Mouse (Mus musculus) forebrain, embryonic 12.5 days (tissue): ENCODE measurements around the gene Gm28053. TPM values are rescaled to one million over a fixed set of nuclear protein-coding genes. Genes with fewer than 3 reads are reported as not detected.

ENCODE experiments used
- ATAC-seq: fragments of 200-750 bp; cut with Nextera tagmentation; 2 replicates; pipeline ENCODE4 v1.8.0; 2017; ENCODE audit warnings: moderate TSS enrichment; ENCODE audit not compliant: low FRiP score
- H3K27ac ChIP-seq: fragments of 300-500 bp; sonication (generic); 2 replicates; pipeline ENCODE4 v1.5.1; 2016; ENCODE audit warnings: mild to moderate bottlenecking
- H3K27me3 ChIP-seq: fragments of 300-500 bp; sonication (generic); 2 replicates; pipeline ENCODE4 v1.6.1; 2016; ENCODE audit warnings: mild to moderate bottlenecking
- H3K36me3 ChIP-seq: fragments of 300-500 bp; sonication (generic); replicated peaks from 2 replicates; pipeline ENCODE4 v1.6.1; 2016; ENCODE audit warnings: mild to moderate bottlenecking
- H3K4me1 ChIP-seq: fragments of 300-500 bp; sonication (generic); 2 replicates; pipeline ENCODE4 v1.6.1; 2016
- H3K4me2 ChIP-seq: fragments of 300-500 bp; sonication (generic); 2 replicates; pipeline ENCODE4 v1.6.1; 2016; ENCODE audit warnings: mild to moderate bottlenecking, moderate library complexity
- H3K4me3 ChIP-seq: fragments of 300-500 bp; sonication (generic); replicated peaks from 2 replicates; pipeline ENCODE4 v1.5.1; 2016; ENCODE audit warnings: mild to moderate bottlenecking
- H3K9ac ChIP-seq: fragments of 300-500 bp; sonication (generic); 2 replicates; pipeline ENCODE4 v1.6.1; 2016; ENCODE audit warnings: mild to moderate bottlenecking
- H3K9me3 ChIP-seq: fragments of 300-500 bp; sonication (generic); 2 replicates; pipeline ENCODE4 v1.6.1; 2016
- WGBS: fragments of 180-500 bp; shearing (Covaris S2); methylation state at CpG from one replicate; pipeline ENCODE4 v1.1.7; 2016; 5-methylcytosine and 5-hydroxymethylcytosine counted together
- polyA plus RNA-seq: library from polyadenylated mRNA; unstranded; fragments of >200 nt; fragmentation: Nextera tagmentation; extraction: Ambion mirVana; gene quantifications from 2 replicates; pipeline ENCODE4 v1.2.1, GENCODE M21; 2016

Gm28053 gene
- polyA plus RNA-seq, 1 experiment from 2014 or later: not detected

DNA sequence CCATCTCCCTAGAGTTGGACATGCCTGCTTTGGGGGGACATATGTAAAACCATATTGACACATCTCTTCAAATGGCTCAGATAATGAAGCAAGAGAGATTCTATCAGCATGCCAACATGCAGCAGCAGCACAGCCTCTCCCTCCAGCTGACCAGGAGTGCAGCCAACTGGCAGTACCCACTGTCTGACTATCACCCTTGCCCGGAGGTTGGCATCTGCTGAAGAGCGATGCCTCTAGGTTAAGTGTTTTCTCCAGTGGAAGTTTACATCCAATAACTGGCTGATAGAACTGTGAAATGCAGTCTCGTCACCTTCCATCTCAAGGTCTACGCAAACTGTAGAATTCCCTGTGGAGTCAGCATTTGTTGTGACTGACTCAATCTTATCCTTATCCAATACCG is 19.3 kb downstream of the Gm28053 start:
- Histone ChIP-seq H3K9ac (no peak overlapping the region), H3K4me1 (peaks cover 5% of the 10 kb centered on the region), H3K4me3 (no peak overlapping the region), H3K27me3 (peaks cover 23% of the 10 kb centered on the region), H3K4me2 (no peak overlapping the region), H3K27ac (no peak overlapping the region), H3K9me3 (no peaks in the 10 kb centered on the region), H3K36me3 (no peaks in the 10 kb centered on the region)
- WGBS: 91% methylated on average over 5 of the region's 5 CpGs
- no peak for ATAC-seq

DNA sequence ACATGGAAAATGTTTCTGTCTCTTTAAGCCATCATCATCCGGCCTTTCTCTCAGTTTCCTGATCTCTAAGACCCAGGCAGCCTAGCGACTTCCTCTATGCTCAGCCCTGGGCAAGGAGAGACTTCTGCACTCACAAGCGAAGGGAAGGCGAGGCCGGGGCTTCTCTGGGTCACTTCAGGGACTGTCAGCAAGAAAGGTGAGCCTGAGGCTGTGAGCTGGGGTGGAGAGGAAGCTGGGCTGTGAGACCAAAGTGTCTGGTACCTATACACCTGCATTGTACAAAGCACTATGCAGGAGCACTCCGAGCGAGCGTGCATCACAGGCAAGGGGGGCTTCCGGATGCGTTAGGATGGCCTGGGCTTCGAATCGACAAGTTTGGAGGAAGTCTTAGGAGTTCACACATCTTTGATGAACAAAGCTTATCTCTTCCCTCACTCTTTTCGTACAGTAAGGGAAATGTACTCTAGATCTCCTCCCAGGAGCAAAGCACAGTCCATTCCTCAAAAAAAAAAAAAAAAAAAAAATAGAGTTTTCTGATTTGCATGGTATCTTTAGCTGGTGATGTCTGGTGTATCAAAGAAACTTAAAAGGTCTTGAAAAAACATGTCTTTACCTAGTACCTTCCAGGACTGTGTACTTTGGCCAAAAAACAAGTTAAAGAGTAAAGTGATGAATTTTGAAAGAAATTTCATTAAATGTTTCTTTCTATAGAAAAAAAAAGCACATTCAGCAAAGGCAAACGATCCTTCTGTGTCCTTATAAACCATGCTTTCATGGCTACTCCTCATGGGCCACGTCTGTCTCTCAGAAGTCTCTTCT is 20.8 kb downstream of the Gm28053 start, which contains the start of gene Gimap1:
Gene Gimap1, plus strand, starts transcription at position 94 of the 819 bp plus-strand sequence.
- H3K4me1 ChIP-seq: peaks cover 10% of the 10 kb centered on the region
- H3K27me3 ChIP-seq: peaks cover 34% of the 10 kb centered on the region
- no peak within 1 kb of the TSS for H3K9ac ChIP-seq
- no peak within 1 kb of the TSS for H3K27ac ChIP-seq
- H3K9me3 ChIP-seq: no peaks in the 10 kb centered on the region
- no peaks in the 10 kb centered on the region for H3K36me3 ChIP-seq
- 80% methylated on average over 15 of the region's 15 CpGs for WGBS
- ATAC-seq: no peak
- no peak within 1 kb of the TSS for H3K4me3 ChIP-seq
- no peak within 1 kb of the TSS for H3K4me2 ChIP-seq

DNA sequence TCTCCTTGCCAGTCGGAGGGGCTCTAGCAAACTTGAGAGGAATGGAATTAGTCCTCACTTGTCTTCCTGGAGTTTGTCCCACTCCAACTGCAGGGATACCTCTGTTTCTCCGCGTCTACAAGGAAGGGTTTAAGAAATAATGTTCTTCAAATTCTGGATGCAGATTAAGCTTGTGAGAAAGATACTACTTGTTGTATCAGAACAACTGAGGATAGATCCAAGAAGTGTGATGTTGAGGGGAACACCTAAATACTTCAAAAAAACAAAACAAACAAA is 21.3 kb downstream of the Gm28053 start:
- Histone ChIP-seq H3K27ac (no peak overlapping the region), H3K4me1 (peaks cover 10% of the 10 kb centered on the region), H3K36me3 (no peaks in the 10 kb centered on the region), H3K9ac (no peak overlapping the region), H3K9me3 (no peaks in the 10 kb centered on the region), H3K27me3 (peaks cover 39% of the 10 kb centered on the region), H3K4me2 (no peak overlapping the region), H3K4me3 (no peak overlapping the region)
- WGBS: 92% methylated on average over 3 of the region's 3 CpGs
- ATAC-seq: no peak

DNA sequence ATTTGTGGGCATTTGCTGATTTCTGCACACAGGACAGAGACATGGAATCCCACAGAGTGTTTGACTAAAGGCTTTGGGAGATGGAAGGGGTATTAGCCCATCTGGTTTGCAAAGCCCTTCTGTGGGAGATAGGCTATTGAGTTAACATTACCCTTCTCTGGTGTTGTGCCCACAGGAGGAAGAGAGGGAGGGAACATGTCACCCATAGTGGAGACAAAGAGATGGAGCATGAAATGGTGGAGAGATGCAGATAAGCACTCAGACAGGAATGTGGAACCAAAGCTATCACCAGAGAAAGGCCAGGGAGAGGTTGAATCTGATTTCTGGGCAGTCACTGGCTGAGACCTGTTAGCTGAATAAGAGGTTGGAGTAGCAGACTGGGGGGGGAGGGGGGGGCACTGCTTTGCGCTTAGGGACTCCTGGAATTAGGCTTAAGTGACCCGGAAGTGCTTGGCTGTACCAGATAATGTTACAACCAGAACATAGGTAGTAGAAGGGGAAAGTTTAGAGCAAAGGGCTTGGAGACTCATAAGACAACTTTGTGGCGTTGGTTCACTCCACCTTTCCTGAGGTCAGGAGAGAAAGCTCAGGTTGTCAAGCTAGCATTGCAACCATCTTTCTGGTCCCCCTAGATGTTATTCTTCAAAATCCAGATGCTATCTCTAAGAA is 22.2 kb downstream of the Gm28053 start:
- no peaks in the 10 kb centered on the region for H3K9me3 ChIP-seq
- no peak overlapping the region for H3K4me3 ChIP-seq
- H3K4me1 ChIP-seq: peaks cover 10% of the 10 kb centered on the region
- H3K36me3 ChIP-seq: no peaks in the 10 kb centered on the region
- no peak for ATAC-seq
- no peak overlapping the region for H3K4me2 ChIP-seq
- H3K27ac ChIP-seq: no peak overlapping the region
- H3K9ac ChIP-seq: no peak overlapping the region
- peaks cover 41% of the 10 kb centered on the region for H3K27me3 ChIP-seq
- 73% methylated on average over 3 of the region's 3 CpGs for WGBS

DNA sequence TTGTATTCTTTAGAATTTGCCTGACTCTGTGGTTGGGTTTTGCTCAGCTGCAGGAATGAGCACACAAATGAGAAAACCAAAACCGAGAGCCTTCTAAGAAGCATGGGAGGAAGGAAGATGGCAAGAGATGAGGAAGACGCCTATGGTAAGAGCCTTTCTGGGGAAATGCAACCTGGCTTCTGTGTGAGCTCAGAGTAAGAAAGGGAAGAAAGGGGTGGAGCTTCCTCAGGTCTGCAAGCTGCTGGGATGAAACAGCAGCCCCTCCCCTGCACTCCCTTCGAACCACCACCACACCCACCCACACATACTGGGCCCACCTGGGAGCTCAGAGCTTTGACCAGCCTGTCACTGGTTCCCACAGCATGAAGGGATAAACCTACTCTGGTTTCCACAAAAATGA is 22.9 kb downstream of the Gm28053 start:
- Histone ChIP-seq H3K36me3 (no peaks in the 10 kb centered on the region), H3K9me3 (no peaks in the 10 kb centered on the region), H3K4me2 (no peak overlapping the region), H3K4me1 (peaks cover 10% of the 10 kb centered on the region), H3K4me3 (no peak overlapping the region), H3K27ac (no peak overlapping the region), H3K9ac (no peak overlapping the region), H3K27me3 (peaks cover 47% of the 10 kb centered on the region)
- WGBS: 20% methylated on average over 3 of the region's 3 CpGs
- ATAC-seq: no peak

DNA sequence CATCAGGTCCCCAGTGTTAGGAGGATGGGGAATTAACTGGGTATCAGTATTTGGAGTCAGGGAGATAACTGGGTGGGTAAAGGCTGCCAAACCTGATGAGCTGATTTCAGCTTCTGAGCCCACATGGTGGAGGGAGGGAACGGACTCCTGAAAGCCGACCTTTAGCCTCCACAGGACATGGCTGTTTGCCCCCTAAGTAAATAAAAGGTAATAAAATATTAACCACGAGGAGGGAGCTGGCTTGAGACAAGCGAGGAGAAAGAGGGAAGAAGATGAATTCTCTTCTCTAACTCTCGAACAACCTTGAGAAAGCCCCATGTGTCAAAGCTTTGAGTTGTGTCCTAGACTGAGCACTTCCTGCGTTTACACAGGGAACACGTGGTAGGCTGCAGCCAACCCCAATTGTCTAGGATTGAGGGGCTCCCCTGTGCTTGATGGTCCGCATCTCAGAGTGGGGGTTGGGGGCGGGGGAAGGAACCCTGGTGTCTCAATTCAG is 23.4 kb downstream of the Gm28053 start:
- Histone ChIP-seq H3K9me3 (no peaks in the 10 kb centered on the region), H3K4me1 (peaks cover 10% of the 10 kb centered on the region), H3K27ac (no peak overlapping the region), H3K27me3 (peaks cover 47% of the 10 kb centered on the region), H3K4me3 (no peak overlapping the region), H3K9ac (no peak overlapping the region), H3K36me3 (no peaks in the 10 kb centered on the region), H3K4me2 (no peak overlapping the region)
- ATAC-seq: no peak
- WGBS: 41% methylated on average over 9 of the region's 9 CpGs

DNA sequence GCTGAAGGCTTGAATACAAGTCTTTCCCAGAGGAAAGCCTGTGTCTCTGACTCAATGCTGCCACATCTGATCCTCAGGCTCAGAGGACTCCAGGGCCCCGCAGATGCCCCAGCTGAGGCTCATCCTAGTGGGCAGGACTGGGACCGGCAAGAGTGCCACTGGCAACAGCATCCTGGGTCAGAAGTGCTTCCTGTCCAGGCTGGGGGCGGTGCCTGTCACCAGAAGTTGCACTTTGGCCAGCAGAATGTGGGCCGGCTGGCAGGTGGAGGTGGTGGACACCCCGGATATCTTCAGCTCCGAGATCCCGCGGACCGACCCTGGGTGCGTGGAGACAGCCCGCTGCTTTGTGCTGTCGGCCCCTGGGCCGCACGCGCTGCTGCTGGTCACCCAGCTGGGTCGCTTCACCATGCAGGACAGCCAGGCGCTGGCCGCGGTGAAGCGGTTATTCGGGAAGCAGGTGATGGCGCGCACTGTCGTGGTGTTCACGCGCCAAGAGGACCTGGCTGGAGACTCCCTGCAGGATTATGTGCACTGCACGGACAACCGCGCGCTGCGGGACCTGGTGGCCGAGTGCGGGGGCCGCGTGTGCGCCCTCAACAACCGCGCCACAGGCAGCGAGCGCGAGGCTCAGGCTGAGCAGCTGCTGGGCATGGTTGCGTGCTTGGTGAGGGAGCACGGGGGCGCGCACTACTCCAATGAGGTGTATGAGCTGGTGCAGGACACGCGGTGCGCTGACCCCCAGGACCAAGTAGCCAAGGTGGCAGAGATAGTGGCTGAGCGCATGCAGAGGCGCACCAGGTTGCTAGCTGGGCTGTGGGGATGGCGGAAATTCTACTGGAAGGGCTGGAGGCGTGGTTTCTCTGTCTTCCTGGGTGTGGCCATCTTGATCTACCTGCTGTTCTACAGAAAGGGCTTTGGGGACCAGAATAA is 24.3 kb downstream of the Gm28053 start:
- Histone ChIP-seq H3K36me3 (no peaks in the 10 kb centered on the region), H3K27ac (no peak overlapping the region), H3K9ac (peak overlapping the region; percentile 33; the same call in 1 of the 2 replicates), H3K9me3 (no peaks in the 10 kb centered on the region), H3K4me2 (peak overlapping the region; percentile 77), H3K4me3 (peak overlapping the region; percentile 48), H3K27me3 (peaks cover 47% of the 10 kb centered on the region), H3K4me1 (peaks cover 10% of the 10 kb centered on the region)
- ATAC-seq: 0 out of 2 replicates have a peak, but pooled peaks have one; percentile 20
- 2% methylated on average over 52 of the region's 52 CpGs for WGBS

DNA sequence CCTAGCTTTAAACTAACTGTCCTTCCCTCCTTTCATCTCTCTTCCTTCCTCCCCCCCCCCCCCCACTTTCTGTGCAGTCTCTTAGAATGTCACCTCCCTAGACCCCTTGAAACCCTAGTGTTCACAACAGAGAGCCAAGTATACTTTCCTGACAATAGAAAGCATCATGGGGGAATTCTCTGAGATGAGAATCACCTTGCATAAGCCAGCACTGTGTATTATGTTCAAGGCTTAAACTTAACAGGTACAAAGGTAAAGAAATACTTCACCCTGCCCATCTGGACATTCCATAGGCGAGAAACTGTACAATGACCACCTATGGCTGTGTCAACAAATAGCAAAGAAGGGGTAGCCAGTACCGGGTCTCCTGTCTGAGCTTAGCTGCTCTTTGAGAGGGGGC is 27.1 kb downstream of the Gm28053 start:
- no peaks in the 10 kb centered on the region for H3K36me3 ChIP-seq
- no peak for ATAC-seq
- H3K27me3 ChIP-seq: peaks cover 46% of the 10 kb centered on the region
- no peaks in the 10 kb centered on the region for H3K9me3 ChIP-seq
- no peak overlapping the region for H3K4me3 ChIP-seq
- H3K4me2 ChIP-seq: no peak overlapping the region
- H3K9ac ChIP-seq: no peak overlapping the region
- 61% methylated on average over 2 of the region's 2 CpGs for WGBS
- no peak overlapping the region for H3K27ac ChIP-seq
- peaks cover 10% of the 10 kb centered on the region for H3K4me1 ChIP-seq

DNA sequence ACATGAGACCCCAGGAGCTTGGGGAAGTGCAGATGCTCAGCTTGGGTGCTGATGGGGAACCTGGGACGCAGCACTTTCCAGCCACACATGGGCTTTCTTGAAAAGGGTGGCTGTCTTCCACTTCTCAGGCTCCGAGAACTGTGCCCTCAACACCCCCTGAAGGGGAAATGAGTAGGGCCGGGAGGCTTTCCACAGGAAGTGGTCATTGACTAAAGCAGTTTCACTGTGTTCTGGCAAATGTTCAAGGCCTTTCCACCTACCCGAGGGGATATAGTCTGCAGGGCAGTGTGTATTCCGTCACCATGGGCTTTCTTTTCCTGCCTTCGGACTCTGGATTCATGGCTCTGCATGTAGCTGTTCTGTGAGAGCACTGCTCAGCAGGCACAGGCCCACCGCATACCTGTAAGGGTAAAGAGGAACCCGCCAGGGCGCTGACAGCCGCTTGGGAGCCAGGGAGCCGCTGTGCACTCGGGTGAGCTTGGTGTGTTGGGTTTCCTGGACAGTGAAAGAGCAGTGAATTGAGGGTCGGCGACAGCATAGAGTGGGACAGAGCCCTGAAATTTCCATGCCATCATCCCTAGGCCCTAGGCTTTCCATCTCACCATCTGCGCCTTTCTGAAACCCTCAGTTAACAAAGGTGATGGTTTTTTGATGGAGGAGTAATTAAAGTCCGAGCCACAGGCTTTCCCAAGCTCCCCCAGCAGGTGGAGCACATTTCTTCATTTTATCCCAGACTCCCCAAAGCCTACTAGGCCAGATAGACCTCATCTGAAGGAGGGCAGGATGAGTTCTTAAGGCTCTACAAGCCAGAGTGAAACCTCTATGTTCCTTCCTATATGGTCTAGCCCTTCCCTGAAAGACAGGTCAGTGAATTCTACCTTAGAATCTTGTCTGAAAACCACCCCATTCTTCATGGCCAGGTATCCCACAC is 27.8 kb downstream of the Gm28053 start, which contains the start of gene Gimap5:
Gene Gimap5, plus strand, starts transcription at position 239 of the 931 bp plus-strand sequence.
- no peak within 1 kb of the TSS for H3K27ac ChIP-seq
- no peaks in the 10 kb centered on the region for H3K36me3 ChIP-seq
- WGBS: 47% methylated on average over 16 of the region's 16 CpGs
- H3K27me3 ChIP-seq: peaks cover 39% of the 10 kb centered on the region
- no peak within 1 kb of the TSS for H3K9ac ChIP-seq
- H3K4me3 ChIP-seq: no peak within 1 kb of the TSS
- H3K4me1 ChIP-seq: peaks cover 10% of the 10 kb centered on the region
- no peak for ATAC-seq
- H3K9me3 ChIP-seq: no peaks in the 10 kb centered on the region
- no peak within 1 kb of the TSS for H3K4me2 ChIP-seq

DNA sequence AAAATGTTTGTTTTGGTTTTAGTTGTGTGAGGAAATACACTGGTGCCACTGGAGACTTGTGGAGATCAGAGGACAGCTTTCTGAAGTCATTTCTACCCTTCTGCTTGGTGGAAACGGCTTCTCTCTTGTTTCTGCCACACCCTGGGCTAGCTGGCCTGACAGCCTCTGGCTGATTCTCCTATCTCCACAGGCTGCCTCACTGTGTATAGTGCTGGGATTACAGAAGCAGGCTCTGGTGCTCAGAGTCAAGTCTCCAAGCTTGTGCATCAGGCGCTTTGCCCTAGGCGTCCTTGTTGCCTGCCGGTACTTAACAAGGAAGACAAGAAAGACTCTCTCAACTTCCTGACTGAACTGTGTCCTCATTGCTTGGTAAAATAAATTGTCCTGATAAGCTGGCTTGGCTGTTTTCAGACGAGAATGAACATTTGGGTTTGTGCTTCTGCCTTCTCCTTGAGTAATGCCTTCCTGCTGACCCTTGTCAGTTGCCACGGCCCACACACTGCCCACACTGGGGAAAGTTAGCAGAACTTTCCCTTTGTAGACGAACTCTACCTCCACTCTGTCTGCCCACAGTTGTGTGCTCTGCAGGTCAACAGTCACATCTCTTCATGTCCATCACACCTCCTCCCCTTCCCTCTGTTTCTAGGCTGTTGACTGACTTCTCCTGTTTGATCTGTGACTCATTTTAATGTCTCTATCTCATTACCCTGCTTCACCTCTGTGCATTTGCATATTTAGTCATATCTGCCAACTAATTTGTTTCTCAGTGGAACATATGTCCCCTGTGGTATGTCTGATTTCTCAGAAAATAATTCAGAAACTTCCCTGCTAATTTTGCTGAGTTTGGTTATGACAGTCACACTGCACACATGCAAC is 28.9 kb downstream of the Gm28053 start:
- peaks cover 27% of the 10 kb centered on the region for H3K27me3 ChIP-seq
- H3K9me3 ChIP-seq: no peaks in the 10 kb centered on the region
- WGBS: 86% methylated on average over 7 of the region's 7 CpGs
- no peak overlapping the region for H3K27ac ChIP-seq
- no peak overlapping the region for H3K9ac ChIP-seq
- peaks cover 8% of the 10 kb centered on the region for H3K4me1 ChIP-seq
- no peak for ATAC-seq
- H3K4me2 ChIP-seq: no peak overlapping the region
- H3K36me3 ChIP-seq: no peaks in the 10 kb centered on the region
- H3K4me3 ChIP-seq: no peak overlapping the region
